In the genomic region with DNA sequence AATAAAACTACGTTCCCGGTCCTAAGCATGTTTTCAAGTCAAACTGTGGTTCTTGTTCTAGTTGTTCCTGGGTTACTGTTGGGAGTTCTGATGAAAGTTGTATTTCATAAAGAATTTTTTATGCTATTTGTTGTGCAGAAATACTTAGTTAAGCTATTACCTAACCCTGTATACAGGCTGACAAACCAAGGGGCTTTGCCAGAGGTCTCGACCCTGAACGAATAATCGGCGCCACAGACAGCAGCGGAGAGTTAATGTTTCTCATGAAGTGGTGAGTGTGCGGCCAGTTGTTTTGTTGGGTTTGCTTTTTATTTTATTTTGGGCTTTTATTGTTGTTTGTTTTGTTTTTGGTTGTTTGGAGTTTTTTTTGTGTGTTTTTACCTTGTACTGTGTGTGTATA, we compare ENCODE assay signal across 14 mouse cellular contexts. TPM values are rescaled to one million over a fixed set of nuclear protein-coding genes. Genes with fewer than 3 reads are reported as not detected.
"Had no signal": no experiment of that assay in that cellular context is flagged by ENCODE, and none has a peak within 500 bp of the region (broad histone marks: within the 10 kb centered on the region; RNA-seq: fewer than 3 reads in every experiment).

No protein-coding gene starts in this region.

- ATAC-seq: hindbrain, embryonic 16.5 days; intestine, embryonic 15.5 days; liver, postnatal 0 days; lung, postnatal 0 days; midbrain, embryonic 13.5 days; midbrain, embryonic 16.5 days had no signal

- H3K9ac ChIP-seq: intestine, embryonic 15.5 days; liver, embryonic 14.5 days; liver, postnatal 0 days; lung, embryonic 14.5 days; midbrain, embryonic 13.5 days had no signal

- H3K9me3 ChIP-seq: intestine, embryonic 15.5 days; midbrain, embryonic 13.5 days had no signal

- H3K27ac ChIP-seq: intestine, embryonic 15.5 days; kidney, postnatal 0 days; left cerebral cortex, adult 2 months; liver, embryonic 14.5 days; macrophage; midbrain, embryonic 13.5 days had no signal

- H3K27me3 ChIP-seq: intestine, embryonic 15.5 days; midbrain, embryonic 13.5 days had no signal

- DNase-seq: layer of hippocampus, postnatal 36 days; liver, postnatal 0 days; lung, embryonic 14.5 days; thymus, adult 18-20 months; thymus, postnatal 36 days had no signal

- H3K4me1 ChIP-seq: intestine, embryonic 15.5 days; midbrain, embryonic 13.5 days had no signal

- H3K4me3 ChIP-seq: intestine, embryonic 15.5 days; left cerebral cortex, adult 2 months; midbrain, embryonic 13.5 days had no signal

- H3K4me2 ChIP-seq: intestine, embryonic 15.5 days; lung, embryonic 14.5 days; midbrain, embryonic 13.5 days had no signal

RNA-seq across cellular contexts. Expression of gene Nfe2l3, which starts 49.1 kb away (rescaled TPM):
- polyA plus RNA-seq: macrophage had no signal
